Mouse (Mus musculus): ENCODE results near the gene Rsc1a1.

Rsc1a1 gene

DNA sequence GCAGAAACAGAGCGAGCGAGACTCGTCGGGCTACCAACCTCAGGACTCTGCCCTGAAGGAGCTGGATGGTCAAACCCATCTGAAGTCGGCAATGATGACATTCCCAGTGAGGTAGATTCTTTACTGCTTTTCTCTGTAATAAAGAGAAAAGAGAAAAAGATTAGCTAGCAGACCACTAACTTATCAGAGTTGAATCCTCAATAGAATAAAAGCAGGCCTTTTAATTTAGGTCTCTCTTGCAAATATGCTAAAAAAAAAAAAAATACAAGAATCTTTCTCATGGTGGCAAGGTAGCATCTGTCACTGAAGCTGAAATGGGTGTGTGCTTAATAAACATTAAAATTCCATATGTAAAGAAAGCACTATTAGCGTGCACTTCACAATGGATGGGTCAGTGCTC, at the start of gene Rsc1a1:
Gene Rsc1a1, minus strand, starts transcription at position 101 of the 400 bp plus-strand sequence.
- no peak for DNase-seq (ENCODE audit: extremely low read depth, low read depth)

DNA sequence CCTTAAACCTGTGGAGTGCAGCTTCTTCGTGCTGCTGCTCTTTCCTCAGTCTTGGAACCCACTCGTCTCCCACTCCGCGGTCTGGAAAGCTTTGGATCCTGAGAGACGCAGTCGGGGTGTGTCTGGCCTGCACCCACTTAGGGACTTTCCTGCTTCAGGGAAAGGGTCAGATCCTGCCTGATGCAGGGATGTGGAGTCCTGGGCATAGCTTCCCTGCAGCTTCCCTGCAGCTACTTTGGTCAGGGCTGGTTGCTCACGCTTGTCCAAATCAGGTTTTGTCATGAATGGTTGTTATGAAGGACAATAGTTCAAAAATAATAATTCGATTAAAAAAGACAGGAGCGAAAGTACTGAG, 49.8 kb upstream of the Rsc1a1 start:
- no peak for DNase-seq (ENCODE audit: extremely low read depth, low read depth)

DNA sequence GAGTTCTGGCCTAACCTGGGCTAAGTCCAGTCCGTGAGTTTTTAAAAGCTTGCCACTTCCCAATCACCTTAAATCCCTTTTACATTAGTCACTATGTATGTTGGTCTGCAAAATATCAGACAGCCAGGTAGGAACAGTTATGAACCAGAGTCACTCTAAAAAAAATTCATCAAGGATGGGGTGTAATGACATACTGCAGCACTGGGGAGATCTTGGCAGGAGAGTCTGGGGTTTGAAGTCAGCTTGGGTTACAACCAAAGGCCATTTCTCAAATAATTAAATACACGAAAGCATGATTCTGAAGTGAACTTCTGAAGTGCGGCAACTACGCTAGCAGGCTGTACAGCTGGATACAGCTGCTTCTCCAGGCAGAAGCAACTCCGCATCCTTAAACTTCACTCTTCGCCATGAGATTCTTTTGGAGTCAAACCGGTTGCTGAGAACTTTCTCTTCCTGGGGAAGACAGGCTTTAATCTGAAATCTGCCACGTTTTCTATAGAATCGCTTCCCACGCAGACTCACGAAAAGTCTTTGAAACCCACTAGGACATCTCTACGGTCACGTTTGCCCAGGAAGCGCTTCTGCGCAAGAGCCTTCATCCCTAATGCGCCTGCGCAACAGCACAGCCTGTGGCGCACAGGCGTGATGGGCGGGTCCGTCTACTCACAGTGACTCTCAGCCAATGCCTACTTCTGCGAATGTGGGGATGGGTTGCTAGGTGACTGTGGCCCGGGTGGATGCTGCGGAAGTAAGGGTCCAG, 49.2 kb upstream of the Rsc1a1 start:
- DNase-seq (ENCODE audit: extremely low read depth, low read depth), result peak; percentile 95

DNA sequence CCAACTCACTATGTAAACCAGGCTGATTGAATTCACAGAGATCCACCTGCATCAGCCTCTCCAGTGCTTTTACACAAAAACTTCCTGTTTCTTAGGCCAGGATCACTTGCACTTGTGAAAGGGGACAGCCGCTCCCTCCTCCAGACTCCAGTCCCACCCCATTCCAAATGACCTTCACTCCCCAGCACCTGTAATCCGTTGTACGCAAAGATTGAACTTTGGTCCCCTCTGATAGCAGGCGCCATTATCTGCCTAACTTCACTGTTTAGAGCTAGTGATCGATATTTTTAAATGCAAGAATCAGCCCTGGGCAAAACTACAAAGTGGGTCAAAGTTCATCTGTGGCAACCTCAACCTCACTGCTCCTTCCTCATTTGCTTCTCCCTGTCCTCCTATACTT, 46.4 kb upstream of the Rsc1a1 start:
- DNase-seq (ENCODE audit: extremely low read depth, low read depth), result no peak

DNA sequence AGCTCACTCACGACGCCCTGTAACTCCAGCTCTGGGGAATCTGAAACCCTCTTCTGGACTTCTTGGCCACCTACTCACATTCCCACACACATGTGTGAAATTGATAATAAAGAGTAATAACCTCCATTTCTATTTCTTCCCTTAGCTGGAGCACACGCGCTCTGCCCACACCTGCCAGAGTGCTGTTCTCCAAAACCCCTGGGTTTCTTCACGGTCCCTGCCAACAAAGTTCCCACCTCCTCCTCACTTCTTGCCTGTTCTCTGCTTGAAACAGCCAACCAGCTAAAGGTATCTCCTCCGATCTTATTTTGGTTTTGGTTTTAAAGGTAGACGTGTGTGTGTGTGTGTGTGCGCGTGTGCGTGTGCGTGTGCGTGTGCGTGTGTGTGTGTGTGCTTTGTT, 45.0 kb upstream of the Rsc1a1 start:
- no peak for DNase-seq (ENCODE audit: extremely low read depth, low read depth)

DNA sequence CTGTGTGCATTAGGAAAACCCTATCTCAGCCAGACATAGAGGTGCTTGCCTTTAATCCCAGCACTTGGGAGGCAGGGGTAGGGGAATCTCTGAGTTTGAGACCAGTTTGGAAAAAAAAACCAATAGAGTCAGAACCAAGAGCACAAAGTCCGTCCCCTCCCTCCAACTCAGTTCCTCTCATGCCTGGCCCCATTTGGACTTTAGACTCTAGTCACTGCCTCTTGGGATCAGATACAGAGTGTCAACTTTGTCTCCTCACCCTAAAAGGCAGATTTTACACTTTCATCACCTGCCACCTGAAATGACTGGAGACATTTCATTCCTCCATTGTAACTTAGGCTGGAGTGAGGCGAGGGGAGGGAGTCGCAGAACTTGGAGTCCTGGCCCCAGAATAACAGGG, 43.9 kb upstream of the Rsc1a1 start:
- no peak for DNase-seq (ENCODE audit: extremely low read depth, low read depth)

DNA sequence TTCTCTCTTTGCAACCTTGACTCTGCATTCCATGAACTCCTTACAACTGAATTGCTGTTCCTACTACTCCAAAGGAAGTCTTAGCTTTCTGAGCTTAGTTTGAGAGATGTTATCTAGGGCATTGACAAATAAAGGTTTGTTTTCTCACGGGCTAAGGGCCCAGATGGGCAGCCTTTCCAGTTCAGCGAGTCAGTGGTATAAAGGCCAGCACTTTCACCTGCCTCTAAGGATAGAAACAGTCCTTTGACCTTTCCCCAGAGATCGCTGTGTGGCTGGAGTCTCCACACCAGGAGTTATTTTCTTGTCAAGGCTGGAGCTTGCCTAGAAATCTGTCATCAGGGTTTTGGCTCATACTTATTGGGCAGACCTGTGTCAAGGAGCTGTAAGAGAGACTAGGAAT, 40.3 kb upstream of the Rsc1a1 start:
- DNase-seq (ENCODE audit: extremely low read depth, low read depth), result no peak

DNA sequence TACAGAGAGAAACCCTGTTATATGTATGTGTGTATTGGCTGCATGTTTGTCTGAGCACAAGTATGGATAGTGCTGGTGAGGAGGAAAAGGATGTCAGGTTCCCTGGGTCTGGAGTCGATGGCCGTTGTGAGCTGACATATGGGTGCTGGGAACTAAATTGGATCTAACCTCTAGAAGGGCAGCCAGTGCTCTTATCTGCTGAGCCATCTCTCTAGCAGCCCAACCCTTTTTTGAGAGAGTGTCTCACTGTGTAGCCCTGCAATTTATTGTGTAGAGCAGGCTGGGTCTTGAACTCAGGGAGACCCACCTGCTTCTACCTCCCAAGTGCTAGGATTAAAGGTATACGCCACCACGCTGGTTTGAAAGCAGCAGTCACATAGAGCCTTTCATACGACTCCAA, 39.9 kb upstream of the Rsc1a1 start:
- DNase-seq (ENCODE audit: extremely low read depth, low read depth), result no peak

DNA sequence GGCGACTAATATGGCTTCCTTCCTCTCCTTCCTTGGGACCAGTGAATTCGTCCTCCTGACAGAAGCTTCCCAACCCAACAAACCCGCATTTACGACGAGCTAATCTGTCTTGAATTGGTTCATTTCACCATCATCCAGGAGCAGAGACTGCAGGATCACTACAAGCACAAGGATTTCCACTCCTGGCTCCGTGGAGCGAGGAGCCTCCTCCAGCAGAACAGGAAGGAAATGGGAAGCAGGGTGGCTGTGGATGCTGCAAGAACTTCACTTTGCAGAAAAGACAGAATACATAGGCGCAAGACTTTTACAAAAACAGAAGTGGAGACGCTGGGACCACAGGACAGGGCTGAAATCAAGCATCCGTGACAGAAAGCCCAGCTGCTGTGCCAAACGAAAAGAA, 39.2 kb upstream of the Rsc1a1 start:
- no peak for DNase-seq (ENCODE audit: extremely low read depth, low read depth)

DNA sequence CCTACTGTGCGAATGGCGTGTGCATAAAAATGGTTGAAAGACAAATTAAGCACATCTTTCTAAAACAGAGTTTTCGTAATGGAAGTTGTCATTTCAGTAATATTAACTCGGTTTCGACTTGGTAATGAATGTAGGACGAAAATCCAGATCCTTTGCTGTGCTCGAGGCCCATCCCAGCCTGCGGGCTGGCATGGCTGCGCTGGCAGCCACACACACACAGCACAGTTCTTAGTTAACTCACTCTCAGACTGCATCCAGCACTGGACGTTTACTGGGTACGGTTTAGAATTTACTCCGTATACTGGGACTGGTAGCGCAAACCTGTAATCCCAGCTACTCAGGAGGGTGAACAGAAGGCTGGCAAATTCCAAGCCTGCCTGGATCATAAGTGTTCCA, 38.3 kb upstream of the Rsc1a1 start:
- no peak for DNase-seq (ENCODE audit: extremely low read depth, low read depth)

DNA sequence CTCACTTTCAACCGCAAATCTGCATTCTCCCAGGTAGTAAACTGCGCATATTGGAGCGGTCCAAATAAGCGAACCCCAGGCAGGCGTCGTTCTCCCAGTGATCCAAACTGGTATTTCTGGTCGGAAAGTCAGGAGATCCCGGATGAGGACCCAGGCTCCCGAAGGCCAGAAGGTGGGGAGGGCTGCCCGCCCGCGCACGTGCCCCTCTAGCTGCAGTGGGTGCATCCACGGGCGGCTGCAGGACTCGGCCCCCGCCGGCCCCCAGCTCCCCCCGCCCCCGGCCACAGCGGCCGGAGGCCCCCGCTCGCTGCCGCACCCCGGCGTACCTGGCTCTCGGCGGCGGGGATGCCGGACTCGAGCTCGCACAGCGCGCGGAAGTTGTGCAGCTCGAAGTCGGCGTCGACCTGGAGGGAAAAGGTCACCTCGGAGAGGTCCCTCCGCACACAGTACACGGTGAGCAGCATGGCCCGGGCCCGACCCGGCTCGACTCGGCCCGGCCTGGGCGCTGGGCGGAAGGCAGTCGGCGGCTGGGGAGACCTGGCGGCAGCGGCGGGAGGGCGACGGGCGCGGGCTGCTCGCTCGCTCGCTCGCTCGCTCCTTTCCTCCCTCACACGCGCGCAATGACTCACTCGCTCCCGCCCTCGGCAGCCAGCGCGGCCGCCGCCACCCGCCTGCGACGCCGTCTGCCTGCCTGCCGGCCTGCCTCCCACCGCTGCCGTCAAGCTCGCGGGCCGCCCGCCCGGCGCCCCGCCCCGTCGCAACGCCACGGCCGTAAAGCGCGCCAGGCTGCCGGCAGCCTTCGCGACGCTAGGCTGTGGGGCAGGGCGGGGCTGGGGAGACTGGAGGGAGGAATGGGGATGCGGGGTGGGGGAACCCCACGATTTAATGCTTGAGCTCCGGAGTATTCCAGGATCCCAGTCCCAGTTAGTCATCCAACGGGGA, 37.6 kb upstream of the Rsc1a1 start, which contains the start of gene Ddi2:
Gene Ddi2, minus strand, starts transcription at position 689 of the 942 bp plus-strand sequence.
- peak; percentile 39 for DNase-seq (ENCODE audit: extremely low read depth, low read depth)

DNA sequence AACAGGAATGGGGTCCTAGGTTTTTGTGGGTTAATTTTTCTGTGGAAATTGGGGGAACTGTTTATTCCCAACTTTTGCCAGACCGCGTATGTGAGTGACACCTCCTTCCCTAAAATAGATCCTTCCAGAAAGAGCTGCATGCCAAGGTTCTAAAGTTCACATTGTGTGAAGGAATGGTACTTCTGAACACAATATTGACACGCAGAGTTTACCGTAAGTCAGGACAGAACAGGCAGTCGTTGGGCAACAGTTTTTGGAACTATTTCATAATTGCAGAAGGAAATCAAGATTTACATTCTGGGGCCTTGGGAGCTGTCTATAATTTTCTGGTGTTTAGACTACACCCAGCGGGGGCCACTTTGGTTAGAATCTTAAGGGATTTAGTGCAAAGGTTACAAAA, 36.6 kb upstream of the Rsc1a1 start:
- DNase-seq (ENCODE audit: extremely low read depth, low read depth), result no peak

DNA sequence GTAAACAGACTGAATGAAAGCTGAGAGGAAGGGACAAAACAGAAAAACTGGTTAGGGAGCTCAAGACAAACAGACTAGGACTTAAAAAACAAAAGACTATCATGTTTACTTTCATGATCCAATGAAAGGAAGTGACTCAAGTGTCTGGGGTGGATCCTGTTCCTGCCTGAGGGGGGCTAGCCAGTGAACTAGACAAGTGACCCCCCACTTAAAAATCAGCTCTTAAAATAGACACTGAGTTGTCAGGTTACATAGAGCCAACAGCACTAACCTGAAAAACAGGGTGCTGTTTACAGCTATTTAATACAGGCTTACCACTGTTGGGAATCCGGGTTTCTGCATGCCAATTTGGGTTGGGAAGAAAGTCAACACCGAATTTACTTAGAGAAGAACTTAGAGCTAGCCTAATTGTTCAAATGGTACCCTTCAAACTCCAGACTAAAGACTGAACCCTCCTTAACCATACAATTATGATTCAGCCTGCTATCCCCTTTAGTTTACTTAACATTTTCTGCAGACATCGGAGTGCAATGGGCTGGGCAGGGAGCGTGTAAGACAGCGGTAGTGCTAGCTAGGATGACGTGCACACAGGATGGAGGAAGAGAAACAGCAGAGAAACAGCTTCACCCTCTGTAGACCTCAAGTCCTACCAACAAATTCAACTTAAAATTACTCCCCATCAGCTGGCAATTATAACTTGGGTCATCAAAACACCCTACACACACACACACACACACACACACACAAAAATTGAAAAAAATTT, 35.5 kb upstream of the Rsc1a1 start:
- no peak for DNase-seq (ENCODE audit: extremely low read depth, low read depth)

DNA sequence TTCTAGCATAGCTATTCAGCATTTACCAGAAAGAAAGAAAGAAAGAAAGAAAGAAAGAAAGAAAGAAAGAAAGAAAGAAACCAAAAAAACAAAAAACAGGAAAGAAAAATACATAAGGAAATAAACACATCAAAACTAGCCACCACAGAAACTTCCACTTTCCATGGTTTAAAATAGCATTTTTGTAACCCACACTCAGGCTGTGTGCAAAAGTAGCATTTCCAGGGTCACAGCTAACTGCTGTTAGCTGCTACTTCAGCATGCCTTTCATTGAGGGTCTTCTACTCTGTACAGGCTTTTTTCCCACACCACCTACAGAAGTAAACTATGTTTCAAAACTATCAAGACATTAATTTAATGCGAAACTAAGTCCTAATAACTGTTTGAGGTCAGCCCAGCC, 33.9 kb upstream of the Rsc1a1 start:
- DNase-seq (ENCODE audit: extremely low read depth, low read depth), result no peak

DNA sequence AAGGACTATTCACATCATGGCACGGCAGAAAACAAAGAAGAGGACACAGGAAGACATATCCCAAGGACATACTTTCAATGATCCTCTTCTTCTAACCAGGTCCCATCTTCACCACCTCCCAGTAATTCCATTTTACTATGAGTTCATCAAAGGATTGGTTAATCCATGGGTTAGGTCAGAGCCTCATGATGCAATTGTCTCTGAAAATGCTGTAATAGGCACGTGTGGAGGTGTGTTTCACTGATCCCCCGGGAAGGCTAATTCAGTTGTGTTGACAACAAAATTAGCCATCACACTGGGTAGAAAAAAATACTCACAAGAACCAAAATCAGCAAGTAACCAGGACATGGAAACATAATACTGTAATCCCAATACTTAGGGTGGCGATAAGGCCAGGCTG, 32.2 kb upstream of the Rsc1a1 start:
- DNase-seq (ENCODE audit: extremely low read depth, low read depth), result no peak

DNA sequence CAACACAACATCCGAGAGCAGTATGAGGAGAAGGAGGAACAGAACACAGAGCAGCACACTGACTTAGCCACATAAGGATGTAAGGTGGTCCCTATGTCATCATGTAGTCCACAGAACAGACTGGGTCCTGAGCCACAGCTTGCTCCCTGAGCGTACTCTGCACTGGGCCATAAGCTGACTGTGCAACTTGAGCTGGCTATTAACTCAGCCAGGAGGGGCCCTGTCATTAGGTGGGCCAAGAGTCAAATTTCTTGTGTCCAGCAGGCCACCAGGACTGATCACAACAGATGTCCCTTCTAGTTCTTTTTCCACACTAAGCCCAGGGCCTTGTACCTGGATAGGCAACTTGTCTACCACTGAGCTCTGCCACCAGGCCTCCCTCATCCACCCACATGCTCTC, 29.6 kb upstream of the Rsc1a1 start:
- no peak for DNase-seq (ENCODE audit: extremely low read depth, low read depth)

DNA sequence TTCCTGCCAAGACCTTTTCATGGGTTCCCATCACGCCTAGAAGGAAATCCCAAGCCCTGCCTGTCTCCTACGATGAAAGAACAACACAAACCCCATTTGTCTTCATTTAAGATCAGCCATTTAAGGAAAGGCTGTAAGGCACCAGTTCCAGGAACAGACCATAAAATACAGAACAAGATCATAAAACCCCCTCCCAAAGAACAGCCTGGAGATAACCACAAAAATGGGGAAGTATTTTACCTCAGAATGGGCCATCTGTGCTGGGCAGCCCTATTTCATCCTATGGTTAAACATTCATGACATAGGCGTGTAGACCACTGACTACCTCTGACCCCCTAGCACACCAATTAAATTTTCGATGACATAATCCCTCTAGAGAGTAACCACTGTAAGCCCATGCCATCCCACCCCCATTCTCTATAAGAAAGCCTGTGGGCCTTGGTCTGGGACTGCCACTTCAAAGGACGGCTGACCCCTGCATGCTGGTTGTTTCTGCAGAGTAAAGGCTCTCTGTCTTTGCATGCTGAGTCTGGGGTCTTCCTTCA, 28.3 kb upstream of the Rsc1a1 start:
- DNase-seq (ENCODE audit: extremely low read depth, low read depth), result peak; percentile 71

DNA sequence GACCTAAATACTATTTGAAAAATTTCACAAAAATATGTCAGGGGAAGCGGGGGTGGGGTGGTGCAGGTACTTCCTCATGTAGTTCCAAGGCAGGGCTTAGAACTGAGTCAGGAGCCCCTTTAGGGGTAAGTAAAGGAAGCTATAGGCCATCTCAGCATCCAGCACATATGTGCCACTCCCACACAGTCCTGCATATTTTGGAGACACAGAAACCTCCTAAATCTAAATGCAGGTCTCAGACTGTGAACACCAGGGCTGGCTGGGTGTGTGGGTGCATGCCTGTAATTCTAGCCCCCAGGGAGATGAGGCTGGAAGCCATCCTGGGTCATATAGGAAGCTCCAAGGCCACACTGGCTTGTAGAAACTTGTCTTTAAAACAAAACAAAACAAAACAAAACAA, 25.9 kb upstream of the Rsc1a1 start:
- no peak for DNase-seq (ENCODE audit: extremely low read depth, low read depth)

DNA sequence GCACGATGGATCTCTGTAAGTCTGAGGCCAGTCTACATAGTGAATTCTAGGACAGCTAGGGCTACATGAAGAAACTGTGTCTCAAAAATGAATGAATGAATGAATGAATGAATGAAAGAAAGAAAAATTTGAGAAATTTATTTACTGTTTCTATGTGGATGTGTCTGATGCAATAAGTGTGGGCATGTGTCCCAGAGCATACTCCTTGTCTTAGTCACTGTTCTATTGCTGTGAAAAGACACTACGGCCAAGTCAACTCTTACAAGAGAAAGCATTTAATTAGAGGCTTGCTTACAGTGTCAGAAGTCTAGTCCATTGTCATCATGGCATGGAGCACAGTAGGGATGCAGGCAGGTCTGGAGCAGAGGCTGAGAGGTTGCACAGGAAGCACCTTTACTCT, 23.6 kb upstream of the Rsc1a1 start:
- DNase-seq (ENCODE audit: extremely low read depth, low read depth), result no peak

DNA sequence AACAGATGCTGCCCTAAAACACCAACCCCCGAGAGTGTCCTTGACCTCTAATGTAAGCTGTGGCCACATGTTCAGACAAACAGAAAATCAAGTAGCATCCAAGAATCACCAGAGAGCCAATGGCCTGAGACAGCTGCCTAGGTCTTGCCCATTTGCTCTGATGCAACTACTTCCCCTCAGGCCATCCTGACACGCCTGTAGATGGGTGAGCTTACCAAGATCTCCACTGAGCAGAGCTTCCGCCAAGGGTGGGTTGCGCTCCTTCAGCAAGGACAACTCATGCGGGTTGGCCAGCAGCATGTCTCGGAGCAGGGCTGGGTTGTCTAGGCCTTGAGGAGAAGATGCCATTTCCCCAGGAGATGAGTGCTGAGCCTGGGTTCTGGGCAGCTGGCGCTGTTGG, 22.6 kb upstream of the Rsc1a1 start:
- no peak for DNase-seq (ENCODE audit: extremely low read depth, low read depth)

DNA sequence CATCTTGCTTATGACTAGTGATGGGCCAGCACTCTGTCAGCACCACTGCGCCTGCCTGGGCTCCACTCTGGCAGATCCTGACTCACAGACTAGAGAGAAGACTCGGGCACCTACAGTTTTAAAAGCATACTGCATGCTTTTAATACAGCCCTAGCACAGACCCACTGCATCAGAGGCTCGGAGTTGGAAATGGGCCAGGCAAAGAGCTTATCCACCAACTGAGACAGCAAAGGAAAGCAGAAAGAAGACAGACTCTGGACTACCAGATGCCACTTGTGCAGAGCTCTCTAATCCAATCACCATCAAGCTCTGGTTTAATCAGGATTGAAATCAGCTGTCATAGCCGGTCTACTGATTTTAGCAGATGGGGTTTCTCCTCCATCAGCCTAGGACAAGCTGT, 19.9 kb upstream of the Rsc1a1 start:
- no peak for DNase-seq (ENCODE audit: extremely low read depth, low read depth)

DNA sequence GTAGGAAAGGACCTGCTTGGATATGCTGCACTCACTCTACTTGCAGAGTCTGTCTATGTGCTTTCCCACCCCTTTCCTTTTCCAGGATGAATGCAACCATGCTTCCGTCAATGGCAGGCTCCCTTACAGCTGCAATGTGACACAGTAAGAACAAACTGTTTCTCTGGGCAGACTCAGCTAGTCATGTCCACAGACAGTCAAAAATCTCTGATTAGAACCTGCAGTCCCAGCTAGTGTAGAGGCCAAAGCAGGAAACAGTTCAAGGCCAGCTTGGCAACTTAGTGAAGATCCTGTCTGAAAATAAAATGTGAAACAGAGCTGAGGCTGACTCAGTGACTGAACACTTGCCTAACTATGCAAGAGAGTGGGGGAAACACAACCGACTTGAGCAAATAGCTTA, 19.2 kb upstream of the Rsc1a1 start:
- DNase-seq (ENCODE audit: extremely low read depth, low read depth), result no peak
